In the genomic region with DNA sequence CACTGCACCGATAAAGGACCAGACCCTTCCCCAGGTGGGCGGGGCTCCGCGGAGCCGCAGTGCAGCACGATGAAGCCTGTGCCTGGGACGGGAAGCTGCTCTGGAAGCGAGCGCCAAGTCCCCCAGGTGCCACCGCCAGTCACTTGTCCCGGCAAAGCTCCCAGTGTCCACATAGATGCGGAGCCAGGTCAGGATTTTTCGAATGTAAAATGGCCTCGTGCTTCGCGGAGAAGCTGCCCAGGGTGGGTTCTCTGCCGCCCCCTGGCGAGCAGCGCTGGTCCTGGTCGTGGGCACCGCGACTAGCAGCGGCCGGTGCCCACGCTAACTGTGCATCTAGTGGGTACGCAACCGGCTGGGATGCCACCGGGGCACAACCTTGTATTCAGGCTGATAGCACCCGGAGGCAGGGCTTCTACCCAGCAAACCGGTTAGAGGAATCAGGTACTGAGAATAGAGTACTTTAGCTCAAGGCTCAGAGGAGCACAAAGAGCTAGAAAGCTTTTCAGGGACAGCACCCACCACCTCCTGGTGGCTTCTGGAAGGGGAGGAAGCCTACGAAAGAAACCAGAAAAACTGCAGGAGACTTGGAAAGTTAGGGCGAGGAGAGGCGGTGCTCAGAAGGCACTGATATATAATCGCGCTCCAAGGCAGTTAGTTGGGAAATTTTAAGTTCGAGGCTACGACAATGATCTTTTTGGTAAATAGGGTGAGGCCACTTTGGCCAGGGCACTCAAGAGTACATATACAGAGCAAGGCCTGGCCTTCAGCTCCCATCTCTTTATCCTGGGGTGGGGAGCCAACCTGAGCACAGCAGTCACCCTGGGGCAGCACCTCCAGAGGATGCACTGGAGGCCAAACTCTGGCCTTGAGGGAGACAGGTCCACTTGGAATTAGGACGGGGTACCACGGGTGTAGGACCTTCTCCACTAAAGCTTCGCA, we compare ENCODE assay signal across 8 mouse cellular contexts. TPM values are rescaled to one million over a fixed set of nuclear protein-coding genes. Genes with fewer than 3 reads are reported as not detected.
DNase-seq lines count a peak whose midpoint lies in the region; ATAC-seq and TF ChIP-seq lines count a peak whose summit lies in the region.

No protein-coding gene starts in this region.

- peak; percentile 35; the same call in 1 of the 2 replicates for TF ChIP-seq POLR2A in brain, embryonic 14.5 days (IDR thresholded peaks at IDR 0.05; ENCODE audit: borderline replicate concordance, extremely low read depth, insufficient read depth, insufficient read length, poor library complexity, severe bottlenecking)
- 0 out of 2 replicates have a peak, but pooled peaks have one; percentile 20 for TF ChIP-seq POLR2A in embryonic fibroblast, embryonic 13.5 days (IDR thresholded peaks at IDR 0.05; ENCODE audit: low read depth, low read length)

- H3K27me3 ChIP-seq in heart, embryonic 12.5 days (replicated peaks): no peaks in the 10 kb centered on the region
- H3K27me3 ChIP-seq in kidney, embryonic 15.5 days: no peaks in the 10 kb centered on the region
- peaks cover 32% of the 10 kb centered on the region for H3K27me3 ChIP-seq in liver, embryonic 13.5 days
- H3K27me3 ChIP-seq in splenic B cell, adult 2 months (ENCODE audit: control insufficient read depth, insufficient read depth, low read length, poor library complexity, severe bottlenecking): no peaks in the 10 kb centered on the region

- H3K9me3 ChIP-seq in heart, embryonic 12.5 days (replicated peaks): no peaks in the 10 kb centered on the region
- H3K9me3 ChIP-seq in kidney, embryonic 15.5 days (replicated peaks): no peaks in the 10 kb centered on the region
- no peaks in the 10 kb centered on the region for H3K9me3 ChIP-seq in liver, embryonic 13.5 days (replicated peaks)

- peak overlapping the region; percentile 40; the same call in 1 of the 2 replicates for H3K4me3 ChIP-seq in embryonic fibroblast, embryonic 13.5 days (ENCODE audit: insufficient read depth, low read length)
- peak overlapping the region; percentile 53 for H3K4me3 ChIP-seq in heart, embryonic 12.5 days
- peak overlapping the region; percentile 48 for H3K4me3 ChIP-seq in kidney, embryonic 15.5 days (replicated peaks)
- H3K4me3 ChIP-seq in liver, embryonic 13.5 days (replicated peaks): peak overlapping the region; percentile 60

- peak; percentile 83 for DNase-seq in A20 (ENCODE audit: low read depth, low spot score)
- peak; percentile 89 for DNase-seq in brain, embryonic 14.5 days (ENCODE audit: low read depth)
- DNase-seq in liver, embryonic 13.5 days: peak; percentile 60
- peak; percentile 58 to 76 for DNase-seq in natural killer cell, adult 2 months (ENCODE audit: low spot score in 2 of 2)
- DNase-seq in splenic B cell, adult 2 months (ENCODE audit: low read depth, low spot score): peak; percentile 88

- peak overlapping the region; percentile 80 for H3K4me2 ChIP-seq in heart, embryonic 12.5 days
- H3K4me2 ChIP-seq in kidney, embryonic 15.5 days: peak overlapping the region; percentile 74
- peak overlapping the region; percentile 86 for H3K4me2 ChIP-seq in liver, embryonic 13.5 days

- peak; percentile 90 for TF ChIP-seq CTCF in brain, embryonic 14.5 days (IDR thresholded peaks at IDR 0.05; ENCODE audit: borderline replicate concordance, extremely low read depth, insufficient read depth, insufficient read length)
- peak; percentile 68 for TF ChIP-seq CTCF in embryonic fibroblast, embryonic 13.5 days (IDR thresholded peaks at IDR 0.05; ENCODE audit: borderline replicate concordance, insufficient read depth, low read length)

- no peak overlapping the region for H3K27ac ChIP-seq in embryonic fibroblast, embryonic 13.5 days (ENCODE audit: insufficient read depth, low read length)
- H3K27ac ChIP-seq in heart, embryonic 12.5 days (ENCODE audit: poor library complexity, severe bottlenecking): peak overlapping the region; percentile 93
- H3K27ac ChIP-seq in kidney, embryonic 15.5 days: peak overlapping the region; percentile 98
- H3K27ac ChIP-seq in liver, embryonic 13.5 days: peak overlapping the region; percentile 72

- peak; percentile 15; the same call in 1 of the 2 replicates for ATAC-seq in heart, embryonic 12.5 days (ENCODE audit: insufficient number of reproducible peaks, low FRiP score)
- peak; percentile 55; the same call in 1 of the 2 replicates for ATAC-seq in kidney, embryonic 15.5 days (replicated peaks; ENCODE audit: low FRiP score)
- peak; percentile 11; the same call in 1 of the 2 replicates for ATAC-seq in liver, embryonic 13.5 days (ENCODE audit: low read depth)

- H3K9ac ChIP-seq in heart, embryonic 12.5 days: peak overlapping the region; percentile 72
- H3K9ac ChIP-seq in kidney, embryonic 15.5 days: peak overlapping the region; percentile 59
- peak overlapping the region; percentile 72 for H3K9ac ChIP-seq in liver, embryonic 13.5 days

- H3K36me3 ChIP-seq in heart, embryonic 12.5 days: peaks cover 7% of the 10 kb centered on the region
- peaks cover 11% of the 10 kb centered on the region for H3K36me3 ChIP-seq in kidney, embryonic 15.5 days
- peaks cover 5% of the 10 kb centered on the region; the same call in 1 of the 2 replicates for H3K36me3 ChIP-seq in liver, embryonic 13.5 days
- no peaks in the 10 kb centered on the region for H3K36me3 ChIP-seq in splenic B cell, adult 2 months (ENCODE audit: control insufficient read depth, insufficient read depth, low read length, poor library complexity, severe bottlenecking)

- peaks cover 2% of the 10 kb centered on the region; the same call in 1 of the 2 replicates for H3K4me1 ChIP-seq in embryonic fibroblast, embryonic 13.5 days (ENCODE audit: control insufficient read depth, insufficient read depth, low read length)
- peaks cover 52% of the 10 kb centered on the region for H3K4me1 ChIP-seq in heart, embryonic 12.5 days (replicated peaks)
- H3K4me1 ChIP-seq in kidney, embryonic 15.5 days: peaks cover 52% of the 10 kb centered on the region
- H3K4me1 ChIP-seq in liver, embryonic 13.5 days (replicated peaks): peaks cover 43% of the 10 kb centered on the region

- WGBS in heart, embryonic 12.5 days: 7% methylated on average over 40 of the region's 40 CpGs
- 5% methylated on average over 40 of the region's 40 CpGs for WGBS in kidney, embryonic 15.5 days
- 11% methylated on average over 40 of the region's 40 CpGs for WGBS in liver, embryonic 13.5 days (ENCODE audit: insufficient replicate concordance)

RNA-seq across cellular contexts. Expression of a gene that starts 49.5 kb away (rescaled TPM):
- 45.9 and 59.4 TPM in 2 replicates for polyA plus RNA-seq in brain, embryonic 14.5 days (2012; rRNA removed)
- 68.8 and 84.7 TPM in 2 replicates for polyA plus RNA-seq in embryonic fibroblast, embryonic 13.5 days (2011; ENCODE audit: insufficient read length, low read depth, missing spikeins)
- polyA plus RNA-seq in heart, embryonic 12.5 days (2016; fragmentation: Nextera tagmentation; extraction: Ambion mirVana): 27.5 and 31.1 TPM in 2 replicates
- polyA plus RNA-seq in kidney, embryonic 15.5 days (2015; fragmentation: Nextera tagmentation; extraction: Ambion mirVana): 44.5 and 46.6 TPM in 2 replicates
- polyA plus RNA-seq in liver, embryonic 13.5 days (2015; fragmentation: Nextera tagmentation; extraction: Ambion mirVana): 22.6 and 24.8 TPM in 2 replicates

RNA-seq across cellular contexts. Expression of a gene that starts 49.6 kb away (rescaled TPM):
- polyA plus RNA-seq in brain, embryonic 14.5 days (2012; rRNA removed): 0.09 and 0.10 TPM in 2 replicates
- polyA plus RNA-seq in embryonic fibroblast, embryonic 13.5 days (2011; ENCODE audit: insufficient read length, low read depth, missing spikeins): not detected in 2 replicates
- 0.17 and 0.26 TPM in 2 replicates for polyA plus RNA-seq in heart, embryonic 12.5 days (2016; fragmentation: Nextera tagmentation; extraction: Ambion mirVana)
- polyA plus RNA-seq in kidney, embryonic 15.5 days (2015; fragmentation: Nextera tagmentation; extraction: Ambion mirVana): not detected in 2 replicates
- polyA plus RNA-seq in liver, embryonic 13.5 days (2015; fragmentation: Nextera tagmentation; extraction: Ambion mirVana): 0.12 and 0.30 TPM in 2 replicates

RNA-seq across cellular contexts. Expression of a gene that starts 58.4 kb away (rescaled TPM):
- 121 and 127 TPM in 2 replicates for polyA plus RNA-seq in brain, embryonic 14.5 days (2012; rRNA removed)
- 39.0 and 54.6 TPM in 2 replicates for polyA plus RNA-seq in embryonic fibroblast, embryonic 13.5 days (2011; ENCODE audit: insufficient read length, low read depth, missing spikeins)
- polyA plus RNA-seq in heart, embryonic 12.5 days (2016; fragmentation: Nextera tagmentation; extraction: Ambion mirVana): 34.3 and 38.8 TPM in 2 replicates
- 28.6 and 33.2 TPM in 2 replicates for polyA plus RNA-seq in kidney, embryonic 15.5 days (2015; fragmentation: Nextera tagmentation; extraction: Ambion mirVana)
- polyA plus RNA-seq in liver, embryonic 13.5 days (2015; fragmentation: Nextera tagmentation; extraction: Ambion mirVana): 8.2 and 9.4 TPM in 2 replicates
